ENCODE assay signal across 26 mouse cellular contexts in the genomic region with DNA sequence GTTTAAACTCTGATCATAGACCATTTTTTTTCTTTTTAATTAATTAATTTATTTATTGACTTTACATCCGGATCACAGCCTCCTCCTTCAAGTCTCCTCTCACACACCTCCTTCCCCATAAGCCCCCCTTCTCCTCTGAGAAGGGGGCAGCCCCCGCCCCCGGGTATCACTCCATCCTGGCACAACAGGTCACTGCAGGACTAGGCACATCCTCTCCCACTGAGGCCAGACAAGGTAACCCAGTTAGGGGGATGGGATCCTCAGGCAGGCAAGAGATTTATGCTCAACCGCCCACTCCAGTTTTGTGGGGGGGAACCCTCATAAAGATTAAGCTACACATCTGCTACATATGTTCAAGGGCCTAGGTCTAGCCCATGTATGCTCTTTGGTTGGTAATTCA.
"Had no signal": no experiment of that assay in that cellular context is flagged by ENCODE, and none has a peak within 500 bp of the region (broad histone marks: within the 10 kb centered on the region; RNA-seq: fewer than 3 reads in every experiment).

No protein-coding gene starts in this region.

- H3K4me2 ChIP-seq: embryonic facial prominence, embryonic 12.5 days; embryonic facial prominence, embryonic 15.5 days; forebrain, embryonic 12.5 days; forebrain, embryonic 13.5 days; forebrain, embryonic 15.5 days had no signal

- ATAC-seq: forebrain, embryonic 13.5 days; forebrain, embryonic 14.5 days; forebrain, embryonic 15.5 days; forebrain, embryonic 16.5 days; forebrain, postnatal 0 days had no signal

- H3K9me3 ChIP-seq: embryonic facial prominence, embryonic 12.5 days; embryonic facial prominence, embryonic 15.5 days; forebrain, embryonic 10.5 days; forebrain, embryonic 12.5 days; forebrain, embryonic 13.5 days; forebrain, embryonic 15.5 days had no signal

- H3K9ac ChIP-seq: embryonic facial prominence, embryonic 12.5 days; embryonic facial prominence, embryonic 15.5 days; forebrain, embryonic 12.5 days; forebrain, embryonic 13.5 days; forebrain, embryonic 15.5 days; forebrain, postnatal 0 days had no signal

- H3K27ac ChIP-seq: embryonic facial prominence, embryonic 12.5 days; embryonic facial prominence, embryonic 15.5 days; forebrain, embryonic 10.5 days; forebrain, embryonic 12.5 days; forebrain, embryonic 13.5 days; forebrain, embryonic 15.5 days; gastrocnemius, adult 2 months; heart, adult 2 months had no signal

- H3K36me3 ChIP-seq: embryonic facial prominence, embryonic 12.5 days; embryonic facial prominence, embryonic 15.5 days; forebrain, embryonic 10.5 days; forebrain, embryonic 12.5 days; forebrain, embryonic 15.5 days had no signal

- H3K4me1 ChIP-seq: embryonic facial prominence, embryonic 12.5 days; embryonic facial prominence, embryonic 15.5 days; forebrain, embryonic 10.5 days; forebrain, embryonic 12.5 days; forebrain, embryonic 13.5 days; forebrain, embryonic 15.5 days had no signal

- DNase-seq: cerebellum, adult 2 months; cerebellum, adult 8-10 months; cerebellum, adult 9-10 months; cerebellum, adult 9-11 months; cerebellum, postnatal 10 days; cerebellum, postnatal 14 days; cerebellum, postnatal 25 days; cerebellum, postnatal 36 days; embryo, embryonic 11 days; forebrain, postnatal 0 days; gastrocnemius, adult 2 months; gastrocnemius, postnatal 10 days; gastrocnemius, postnatal 14 days; gastrocnemius, postnatal 25 days; gastrocnemius, postnatal 36 days; heart, adult 18-20 months; heart, adult 2 months had no signal

- H3K4me3 ChIP-seq: embryonic facial prominence, embryonic 12.5 days; embryonic facial prominence, embryonic 15.5 days; erythroblast, embryonic 14.5 days; forebrain, embryonic 10.5 days; forebrain, embryonic 12.5 days; forebrain, embryonic 13.5 days; forebrain, embryonic 15.5 days; gastrocnemius, adult 2 months; heart, adult 2 months had no signal

- H3K27me3 ChIP-seq: embryonic facial prominence, embryonic 12.5 days; embryonic facial prominence, embryonic 15.5 days; forebrain, embryonic 12.5 days; forebrain, embryonic 13.5 days; forebrain, embryonic 15.5 days had no signal
